Mouse (Mus musculus): ENCODE results near the gene Slc38a8. TPM values are rescaled to one million over a fixed set of nuclear protein-coding genes. Genes with fewer than 3 reads are reported as not detected.
A peak's percentile ranks its signal among the peaks of the same experiment; 100 is the strongest.

The Slc38a8 gene
- total RNA-seq (2021): under 1 TPM; 0.23 to 0.29 TPM
- long read RNA-seq, experiment 1, partial matches to known transcripts: 0 of 1 reads
- long read RNA-seq, experiment 1, other reads (novel, unspliced or antisense): 1 of 1 reads
- long read RNA-seq, experiment 2: 0 reads

DNA sequence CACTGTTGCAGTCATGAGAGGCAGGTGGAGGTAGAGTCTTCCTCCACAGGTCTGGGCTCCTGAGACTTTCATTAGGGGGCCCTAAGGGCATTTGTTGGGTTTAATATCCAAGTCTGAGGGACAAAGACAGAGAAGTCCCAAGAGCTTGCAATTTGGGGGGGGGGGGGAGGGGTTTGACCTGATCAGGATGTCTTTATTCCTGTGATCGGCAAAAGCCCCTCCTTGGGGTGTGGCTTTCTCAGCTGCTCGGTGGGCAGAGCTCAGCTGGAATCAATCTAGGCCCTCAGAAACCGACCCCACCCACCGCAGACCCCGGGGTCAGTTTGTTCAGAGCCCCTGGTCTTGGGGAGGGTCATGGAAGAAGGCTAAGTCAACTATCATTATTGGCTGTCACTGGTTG is at the start of gene Slc38a8:
Slc38a8 (minus strand) TSS at position 101 of the 400 bp plus-strand sequence.
- DNase-seq (ENCODE audit: low spot score in 2 of 2): no peak

DNA sequence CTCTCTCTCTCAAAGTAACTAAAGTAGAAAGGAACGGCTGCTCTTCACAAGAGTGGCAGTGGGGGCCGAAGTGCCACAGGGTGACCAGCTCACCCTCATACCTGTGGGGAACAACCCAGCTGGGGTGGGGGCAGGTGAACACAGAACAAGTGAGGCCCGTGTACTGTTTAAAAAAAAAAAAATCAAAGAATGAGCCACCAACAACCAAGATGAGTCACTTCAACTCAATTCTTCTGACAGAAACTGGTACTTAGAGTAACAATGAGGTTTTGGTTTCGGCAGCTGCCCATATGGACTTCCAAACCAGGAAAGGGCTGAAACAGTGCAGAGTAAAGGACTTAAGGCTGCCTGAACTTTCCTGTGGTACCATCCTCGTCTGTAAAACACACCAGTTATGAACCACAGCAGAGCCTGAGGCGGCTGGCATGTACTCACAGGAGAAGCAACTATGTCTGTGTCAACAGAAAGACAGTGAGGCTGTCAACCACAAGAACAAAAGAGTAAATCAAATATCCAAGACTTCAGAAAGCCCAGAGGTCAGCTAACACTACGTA is 47.1 kb upstream of the Slc38a8 start:
- no peak for DNase-seq (ENCODE audit: low spot score in 2 of 2)

DNA sequence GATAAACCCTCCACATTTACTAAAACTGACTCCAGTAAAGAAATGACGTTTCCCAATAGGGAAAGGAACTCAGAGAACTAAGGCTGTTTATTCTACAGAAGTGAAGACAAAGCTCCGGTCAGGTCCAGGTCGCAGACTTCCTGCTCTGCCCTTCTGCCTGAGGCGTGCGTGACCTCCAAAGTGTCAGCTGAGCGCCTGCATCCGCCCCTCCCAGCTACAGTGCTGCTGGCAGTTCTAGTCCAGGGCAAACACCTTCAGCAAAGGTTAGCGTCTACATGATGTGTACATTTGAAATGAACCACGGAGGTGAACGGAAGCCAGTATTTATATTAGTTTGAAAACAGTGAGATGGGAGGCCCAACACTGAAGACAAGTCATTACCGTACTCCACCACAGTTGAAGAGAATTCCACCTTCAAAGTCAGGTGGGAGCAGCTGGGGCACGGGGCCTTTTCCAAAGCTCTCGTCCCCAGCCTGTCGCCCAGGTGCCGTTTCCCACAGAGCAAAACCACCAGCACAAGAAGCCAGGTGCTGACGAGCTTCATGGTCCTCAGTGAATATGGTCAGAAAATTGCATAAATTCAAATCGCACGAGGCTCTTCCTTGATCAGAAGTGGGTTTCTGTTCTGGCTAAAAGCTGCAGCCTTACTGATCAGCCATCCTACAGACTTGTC is 45.7 kb upstream of the Slc38a8 start:
- DNase-seq (ENCODE audit: low spot score in 2 of 2): no peak

DNA sequence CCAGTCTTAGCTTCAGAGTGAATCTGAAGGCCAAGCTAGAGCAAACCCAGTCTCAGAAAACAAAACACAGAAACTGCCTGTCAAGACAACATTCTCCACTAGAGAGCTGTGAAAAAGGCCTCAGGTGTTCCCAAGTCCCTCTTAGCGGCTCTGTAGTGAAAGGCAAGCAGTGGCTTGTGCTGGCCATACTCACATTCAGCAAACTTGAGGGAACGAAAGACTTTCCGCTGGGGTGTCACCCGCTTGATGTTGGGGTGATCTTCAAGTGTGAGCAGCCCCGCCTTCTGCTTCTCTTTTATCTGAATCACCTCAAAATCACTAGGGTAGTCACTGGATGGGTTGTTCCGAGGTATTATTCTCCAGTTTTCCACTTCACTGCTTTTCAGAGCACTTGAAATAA is 44.3 kb upstream of the Slc38a8 start:
- DNase-seq (ENCODE audit: low spot score in 2 of 2): no peak

DNA sequence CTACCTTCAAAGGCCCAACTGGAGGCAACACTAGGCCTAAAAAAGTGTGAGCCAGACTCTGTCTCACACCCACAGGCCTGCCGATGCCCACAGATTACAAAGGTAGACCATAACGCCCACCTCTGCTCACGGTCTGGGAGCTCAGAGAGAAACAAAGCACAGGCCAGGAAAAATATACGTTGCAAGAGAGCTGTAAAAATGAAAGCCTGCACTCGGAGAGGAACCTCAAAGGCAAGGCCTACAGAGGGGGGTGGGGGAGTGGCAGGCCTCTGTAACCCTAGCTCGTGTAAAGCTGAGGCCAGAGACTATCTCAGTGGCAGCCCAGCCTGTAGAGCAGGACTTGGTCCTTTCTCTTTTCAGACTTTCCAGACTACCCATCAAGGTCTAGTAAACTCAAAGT is 43.7 kb upstream of the Slc38a8 start:
- no peak for DNase-seq (ENCODE audit: low spot score in 2 of 2)

DNA sequence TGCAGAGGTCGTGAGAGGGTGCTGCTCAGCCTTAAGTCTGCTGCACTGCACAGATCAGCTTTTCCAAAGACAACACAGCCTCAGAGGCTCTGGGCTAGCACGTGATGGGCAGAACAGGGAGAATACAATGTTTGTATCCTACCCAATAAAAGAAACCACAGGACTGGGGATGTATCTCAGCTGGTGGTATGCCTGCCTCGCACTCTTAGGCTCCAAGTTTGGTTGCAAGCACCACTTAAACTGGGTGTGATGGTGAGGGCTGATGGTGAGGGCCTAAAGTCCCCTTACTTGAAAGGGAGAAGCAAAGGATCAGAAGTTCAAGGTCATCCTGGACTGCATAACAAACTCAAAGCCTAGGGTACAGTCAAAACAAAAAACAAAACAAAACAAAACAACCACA is 43.1 kb upstream of the Slc38a8 start:
- DNase-seq (ENCODE audit: low spot score in 2 of 2): no peak

DNA sequence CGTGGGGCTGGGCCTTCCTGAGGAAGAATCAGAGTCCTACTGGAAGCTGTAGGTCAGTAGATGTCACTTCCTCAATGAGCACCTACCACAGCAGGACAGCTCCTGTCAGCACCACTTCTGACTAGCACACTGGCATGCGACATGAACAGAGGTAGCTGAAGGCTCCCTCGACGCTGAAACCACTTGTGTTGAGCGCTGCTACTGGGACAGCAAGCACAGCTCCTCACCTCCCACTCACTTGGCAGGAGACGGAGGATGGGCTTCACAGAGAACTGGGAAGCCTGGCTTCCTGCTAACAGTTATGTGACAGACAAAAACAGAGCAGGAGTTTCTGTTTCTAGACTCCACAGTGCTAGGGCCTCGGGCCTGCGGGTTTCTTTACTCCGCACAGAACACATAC is 30.5 kb upstream of the Slc38a8 start:
- DNase-seq (ENCODE audit: low spot score in 2 of 2): peak; percentile 22 to 62

DNA sequence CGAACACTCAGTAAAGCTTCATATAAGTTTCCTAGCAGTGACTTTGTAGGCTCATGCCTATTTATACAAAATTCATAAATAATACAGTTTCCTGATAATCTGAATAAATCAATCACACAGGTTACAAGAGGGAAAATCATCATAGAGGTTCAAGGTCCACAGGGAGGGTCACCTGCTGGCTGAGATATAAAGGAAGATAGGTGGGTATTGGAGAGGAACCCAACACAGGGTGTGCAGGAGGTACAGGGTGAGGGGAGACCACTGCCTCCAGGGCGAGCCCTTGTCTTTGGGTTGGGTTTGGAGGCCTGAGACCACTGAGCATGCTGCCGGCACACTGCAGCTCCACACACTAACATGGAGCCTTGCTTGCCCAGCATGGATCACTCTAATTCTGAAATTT is 29.9 kb upstream of the Slc38a8 start:
- DNase-seq (ENCODE audit: low spot score in 2 of 2): no peak

DNA sequence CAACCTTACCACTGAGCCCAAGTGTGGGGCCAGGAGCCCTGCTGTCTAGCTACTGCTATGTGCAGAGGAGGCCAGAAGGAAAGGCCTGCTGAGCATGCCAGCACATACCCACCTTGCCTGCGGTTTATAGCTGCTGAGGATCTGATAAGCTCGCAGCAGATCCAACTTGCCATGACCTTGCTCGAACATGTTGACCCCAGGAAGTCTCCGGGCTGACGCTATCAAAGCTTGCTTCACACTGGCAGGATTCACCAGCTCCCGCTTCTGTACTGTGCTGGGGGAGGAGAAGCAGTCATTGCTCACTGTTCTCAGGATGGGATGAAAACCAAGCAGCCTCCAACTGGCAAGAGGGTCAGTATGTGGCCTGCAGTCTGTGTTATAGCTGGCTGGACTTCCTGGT is 29.4 kb upstream of the Slc38a8 start:
- no peak for DNase-seq (ENCODE audit: low spot score in 2 of 2)

DNA sequence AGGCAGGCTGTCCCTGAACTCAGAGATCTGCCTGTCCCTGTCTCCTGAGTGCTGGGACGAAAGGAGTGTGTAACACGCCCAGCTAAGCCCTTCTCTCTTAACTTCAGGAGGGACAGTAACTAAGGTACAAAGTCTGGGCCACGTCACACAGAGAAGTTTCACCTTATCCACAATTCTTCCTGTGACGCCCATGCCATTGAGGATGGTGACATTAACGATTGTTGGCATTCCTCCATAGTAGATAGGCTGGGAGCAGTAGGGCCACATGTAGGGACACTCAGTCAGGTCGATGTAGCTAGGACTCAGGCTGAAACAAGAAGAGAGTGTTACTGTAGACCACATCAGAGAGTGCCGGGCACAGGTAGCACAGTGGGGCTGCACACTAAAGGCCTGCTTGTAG is 27.3 kb upstream of the Slc38a8 start:
- no peak for DNase-seq (ENCODE audit: low spot score in 2 of 2)

DNA sequence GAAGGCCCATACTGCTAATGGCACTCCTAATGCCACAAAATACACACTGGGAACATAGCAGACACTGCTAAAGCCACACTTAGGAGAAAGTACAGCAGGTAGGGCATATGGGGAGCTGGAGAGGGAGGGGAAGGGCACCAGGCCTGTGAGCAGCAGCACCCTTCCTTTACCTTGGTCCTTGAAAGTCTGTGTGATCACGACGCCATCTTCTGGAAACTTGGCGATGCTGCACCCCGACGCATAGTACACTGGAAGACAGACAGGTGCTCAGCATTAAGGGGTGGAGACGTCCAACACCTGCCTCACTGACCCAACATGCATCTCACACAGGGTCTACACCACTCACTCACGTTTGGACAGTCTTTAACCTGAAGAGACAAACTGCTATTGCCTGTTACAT is 18.6 kb upstream of the Slc38a8 start:
- no peak for DNase-seq (ENCODE audit: low spot score in 2 of 2)

DNA sequence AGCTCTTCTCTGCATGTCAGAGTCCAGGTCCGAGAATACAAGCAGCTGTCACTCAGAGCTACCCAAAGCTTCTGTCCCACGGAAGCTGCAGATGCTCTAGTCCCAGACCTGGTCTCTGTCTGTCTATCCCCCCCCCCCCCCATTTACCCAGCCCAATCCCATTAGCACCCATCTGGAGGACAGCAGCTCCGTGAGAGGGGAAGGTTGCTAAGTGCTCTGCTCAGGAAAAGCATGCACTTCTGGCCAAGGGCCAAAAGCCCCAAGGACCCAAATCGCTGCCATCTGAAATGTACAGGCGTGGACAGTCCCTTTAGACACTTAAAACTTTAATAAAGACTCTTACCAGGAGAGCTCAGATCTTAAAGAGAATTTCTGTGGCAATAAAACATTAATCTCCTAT is 15.2 kb upstream of the Slc38a8 start:
- no peak for DNase-seq (ENCODE audit: low spot score in 2 of 2)

DNA sequence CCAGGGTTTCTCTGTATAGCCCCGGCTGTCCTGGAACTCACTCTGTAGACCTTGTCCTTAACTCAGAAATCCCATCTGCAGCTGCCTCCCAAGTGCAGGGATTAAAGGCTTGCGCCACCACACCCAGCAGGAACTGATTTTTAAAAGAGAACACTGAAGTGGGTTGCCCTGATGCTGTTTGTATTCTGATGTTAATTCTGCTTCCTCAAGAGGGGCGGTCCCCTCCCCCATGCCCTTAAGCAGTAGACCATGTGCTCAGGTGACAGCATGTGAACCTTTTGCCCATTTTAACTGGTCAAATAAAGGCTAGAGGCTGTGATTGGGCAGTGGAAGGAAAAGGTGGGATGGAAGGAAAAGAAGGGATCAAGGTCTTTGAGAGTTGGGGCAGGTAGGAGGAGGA is 14.3 kb upstream of the Slc38a8 start:
- no peak for DNase-seq (ENCODE audit: low spot score in 2 of 2)

DNA sequence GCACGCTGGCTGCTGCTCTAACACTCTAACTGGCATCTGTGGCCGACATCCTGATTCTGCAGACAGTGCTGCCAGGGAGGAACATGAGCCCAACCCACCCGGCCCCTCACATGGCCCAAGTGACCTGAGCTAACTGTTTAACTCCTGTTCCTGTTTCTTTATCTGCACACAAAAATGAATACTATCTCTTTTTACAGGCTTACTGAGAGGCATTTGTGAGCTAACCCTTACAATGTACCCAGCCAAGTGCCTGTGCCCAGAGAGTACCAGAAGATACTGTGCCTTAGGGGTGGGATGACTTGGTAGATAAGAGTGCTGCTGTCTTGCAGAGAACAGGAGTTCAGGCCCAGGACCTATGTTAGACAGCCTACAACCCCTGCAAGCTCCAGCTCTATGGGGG is 13.4 kb upstream of the Slc38a8 start:
- no peak for DNase-seq (ENCODE audit: low spot score in 2 of 2)

DNA sequence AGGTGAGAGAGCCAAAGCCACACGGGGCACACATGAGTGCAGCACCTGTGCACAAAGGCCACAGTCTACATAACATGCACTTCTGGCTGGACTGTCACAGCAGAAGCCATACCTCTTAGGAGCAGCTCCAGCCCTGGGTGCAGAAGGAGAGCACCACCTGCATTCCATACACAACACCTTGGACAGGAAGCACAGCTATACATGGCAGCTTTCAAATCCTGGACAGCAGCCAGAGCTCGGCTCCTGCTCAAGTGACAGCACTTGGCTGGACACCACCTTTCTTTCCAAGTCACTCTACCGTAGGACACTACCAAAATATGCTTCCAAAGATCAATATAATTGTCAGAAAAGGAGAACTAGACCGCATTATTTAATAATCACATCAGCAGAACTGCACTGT is 11.9 kb upstream of the Slc38a8 start:
- DNase-seq (ENCODE audit: low spot score in 2 of 2): no peak

DNA sequence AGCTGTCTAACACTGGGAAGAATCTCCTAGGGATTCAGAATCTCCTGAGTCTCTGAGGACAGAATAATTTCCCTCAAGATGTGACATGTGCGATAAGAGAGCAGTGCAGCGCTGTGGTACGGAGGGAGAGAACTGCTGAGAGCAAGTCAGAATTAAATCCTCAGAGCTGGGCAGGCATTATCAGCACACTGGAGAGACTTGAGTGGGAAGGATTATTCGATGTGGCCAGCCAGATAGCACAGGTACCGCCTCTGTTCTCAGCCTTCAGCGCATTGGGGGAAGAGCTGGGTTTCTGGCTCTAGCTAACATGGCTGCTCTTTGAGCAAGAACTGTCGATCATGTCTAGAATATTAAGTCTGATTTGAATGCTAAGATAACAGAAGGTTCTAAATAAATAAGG is 10.2 kb upstream of the Slc38a8 start:
- DNase-seq (ENCODE audit: low spot score in 2 of 2): no peak

DNA sequence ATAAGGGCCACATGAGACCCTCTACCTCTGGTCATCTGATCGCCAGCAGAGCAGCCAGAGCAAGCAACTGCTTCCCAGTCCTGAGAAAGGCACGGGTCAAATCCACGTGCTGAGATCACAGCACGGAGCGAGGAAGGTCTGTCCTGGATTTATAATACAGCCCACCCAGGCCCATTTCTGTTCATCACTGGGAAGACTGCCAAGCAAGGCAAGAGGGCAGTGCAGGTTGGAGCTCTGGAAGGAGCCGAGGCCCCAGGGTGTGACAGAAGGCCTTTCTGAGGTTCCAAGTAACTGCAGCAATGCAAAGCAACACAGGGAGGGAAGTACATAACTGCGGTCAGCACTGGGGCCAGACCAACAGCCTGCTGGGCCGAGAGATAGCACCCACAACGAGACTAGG is 9.0 kb upstream of the Slc38a8 start:
- DNase-seq (ENCODE audit: low spot score in 2 of 2): no peak

DNA sequence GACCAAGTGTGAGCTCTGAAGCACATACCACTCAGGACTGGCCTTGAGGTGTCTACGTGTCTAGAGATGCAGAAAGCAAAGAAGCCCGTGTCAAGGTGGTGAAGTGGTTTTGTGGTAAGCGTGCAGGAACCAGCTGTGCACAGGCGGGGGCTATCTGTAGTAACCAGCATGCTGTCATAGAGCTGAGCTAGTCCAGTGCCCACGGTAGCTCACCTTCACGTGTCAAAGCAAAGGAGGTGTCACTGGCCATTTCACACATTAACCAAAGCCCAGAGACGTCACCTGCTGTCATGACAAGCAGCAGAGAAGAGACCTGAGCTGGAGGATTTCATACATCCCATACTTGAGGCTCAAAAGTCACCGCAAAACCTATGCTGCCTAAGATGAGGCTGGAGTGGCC is 4.6 kb upstream of the Slc38a8 start:
- no peak for DNase-seq (ENCODE audit: low spot score in 2 of 2)

DNA sequence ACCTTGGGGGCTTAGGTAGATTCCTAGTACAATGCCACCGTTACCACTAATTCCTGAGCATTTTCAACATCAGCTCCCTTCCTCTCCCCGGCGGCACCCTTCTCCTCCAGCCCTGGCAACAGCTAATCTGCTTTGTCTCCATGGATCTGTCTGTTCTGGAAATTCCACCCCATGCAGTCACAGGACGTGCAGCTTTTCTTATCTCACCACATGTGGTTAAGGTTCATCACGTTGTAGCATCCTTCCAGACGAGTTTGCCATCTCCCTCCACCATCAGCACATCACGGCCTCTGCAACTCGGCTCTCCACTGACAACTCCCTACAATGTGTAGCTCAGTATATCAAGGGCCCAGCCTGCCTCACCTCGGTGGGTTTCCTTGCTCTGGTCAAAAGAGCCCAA is 4.0 kb upstream of the Slc38a8 start:
- no peak for DNase-seq (ENCODE audit: low spot score in 2 of 2)

DNA sequence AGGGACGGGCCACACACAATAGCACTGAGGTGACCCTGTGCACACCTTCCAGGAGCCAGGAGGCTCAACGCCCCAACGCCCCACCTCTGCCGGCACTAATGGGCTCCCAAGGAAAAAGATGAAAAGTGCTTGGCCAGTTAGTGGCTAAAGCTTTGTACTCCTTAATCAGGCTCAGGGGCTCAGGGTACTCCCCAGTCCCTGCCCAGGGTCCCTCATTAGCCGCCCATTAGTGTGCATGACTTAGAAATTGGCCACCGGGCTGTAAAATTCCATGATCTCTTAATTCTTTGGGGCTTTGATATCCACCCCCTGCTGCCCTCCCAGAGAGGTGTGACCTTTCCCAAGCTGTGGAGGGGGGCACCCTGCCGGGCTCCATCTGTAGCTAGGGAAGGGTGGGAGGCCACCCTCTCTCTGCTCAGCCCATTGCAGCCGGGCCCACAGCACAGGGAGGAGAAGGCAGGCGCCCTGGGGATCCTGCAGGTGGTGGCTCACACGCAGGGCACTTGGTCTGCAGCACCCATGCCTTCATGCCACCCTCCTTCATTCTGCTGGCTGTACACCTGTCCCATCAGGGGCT is 1.8 kb upstream of the Slc38a8 start:
- no peak for DNase-seq (ENCODE audit: low spot score in 2 of 2)

DNA sequence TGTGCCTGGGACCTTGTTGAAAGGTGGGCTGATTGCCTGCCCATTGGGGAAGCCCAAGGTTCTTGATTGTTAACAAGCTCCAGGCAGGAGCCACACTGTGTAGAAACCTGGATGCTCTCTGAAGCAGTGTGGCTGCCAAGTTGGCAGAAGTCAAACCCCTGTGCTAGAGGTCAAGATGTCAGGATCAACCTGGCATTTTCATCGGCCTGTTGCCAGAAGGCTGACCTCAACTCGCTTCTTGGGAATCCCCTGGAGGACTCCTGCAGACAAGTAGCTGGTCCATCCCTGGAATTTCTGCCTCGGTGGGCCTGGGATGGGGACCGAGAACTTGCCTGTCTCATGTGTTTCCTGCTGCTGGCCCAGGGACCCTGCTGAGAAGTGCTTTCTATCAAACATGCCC is 613 bp upstream of the Slc38a8 start:
- DNase-seq (ENCODE audit: low spot score in 2 of 2): no peak

DNA sequence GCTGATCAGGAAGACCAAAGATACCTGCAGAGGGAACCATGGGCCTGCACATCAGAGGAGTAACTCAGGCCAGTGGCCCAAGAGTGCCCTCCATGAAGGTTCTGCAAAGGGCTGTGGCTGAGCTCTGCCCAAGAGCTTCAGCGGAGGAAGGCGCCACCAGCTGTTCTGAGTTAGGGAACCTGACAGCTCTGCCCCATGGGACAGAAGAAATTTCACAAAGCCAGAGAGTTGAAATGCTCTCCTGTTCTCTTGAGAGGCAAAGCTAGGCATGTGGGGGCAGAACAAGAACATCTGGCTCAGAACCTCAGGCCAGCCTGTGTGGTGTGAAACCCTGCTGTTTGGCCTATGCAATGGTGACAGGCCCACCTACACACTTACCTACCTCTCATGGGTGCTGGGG is 1.7 kb downstream of the Slc38a8 start:
- DNase-seq (ENCODE audit: low spot score in 2 of 2): no peak

DNA sequence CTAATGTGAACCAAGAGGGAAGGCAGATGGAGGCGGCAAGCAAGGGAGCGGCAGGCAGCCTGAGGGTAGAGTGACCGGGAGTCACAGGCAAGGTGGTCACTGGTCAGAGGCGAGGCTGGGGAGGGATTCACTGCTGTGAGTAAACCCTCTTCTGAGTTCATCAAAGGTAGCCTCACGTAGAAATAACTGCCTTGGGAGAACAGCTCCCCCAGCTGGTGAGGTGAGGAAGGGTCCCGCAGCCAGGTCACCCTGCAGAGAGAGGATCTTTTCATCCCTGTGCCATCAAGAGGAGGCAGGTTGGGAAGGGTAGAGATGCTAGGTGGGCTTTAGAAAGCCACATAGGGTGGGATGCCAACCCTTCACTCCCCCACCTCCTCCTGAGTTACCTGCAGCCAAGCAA is 4.7 kb downstream of the Slc38a8 start:
- peak in 1 of 2 experiments; percentile 37 for DNase-seq (ENCODE audit: low spot score in 2 of 2)
